Mouse (Mus musculus): ENCODE measurements at regions not wholly inside any gene's neighbourhood (a gene's known extent, or its start where the extent isn't known, plus 50 kb on each side); places are given as distances from the start of the nearest gene placed in this dataset.
A peak's percentile ranks its signal among the peaks of the same experiment; 100 is the strongest.

GRCm38 (mm10) chr11:40561983-40562382, 133.0 kb downstream of the Mat2b start:
- no peak overlapping the region for H3K9ac ChIP-seq
- whole genome bisulfite sequencing: 80% methylated on average over 2 of the region's 2 CpGs
- H3K27me3 ChIP-seq: no peaks in the 10 kb centered on the region
- no peak for ATAC-seq
- peaks cover 4% of the 10 kb centered on the region; the same call in 1 of the 2 replicates for H3K4me1 ChIP-seq
- no peak overlapping the region for H3K4me2 ChIP-seq
- no peaks in the 10 kb centered on the region for H3K9me3 ChIP-seq (replicated peaks)
- no peaks in the 10 kb centered on the region for H3K36me3 ChIP-seq (ENCODE audit: poor library complexity, severe bottlenecking)
- H3K27ac ChIP-seq: no peak overlapping the region
- H3K4me3 ChIP-seq: no peak overlapping the region

- Histone ChIP-seq H3K9me3 (replicated peaks) (no peaks in the 10 kb centered on the region), H3K4me1 (no peaks in the 10 kb centered on the region), H3K4me2 (no peak overlapping the region), H3K9ac (no peak overlapping the region), H3K4me3 (no peak overlapping the region), H3K36me3 (ENCODE audit: poor library complexity, severe bottlenecking) (no peaks in the 10 kb centered on the region), H3K27me3 (no peaks in the 10 kb centered on the region), H3K27ac (no peak overlapping the region)
- no peak for ATAC-seq
- 99% methylated on average over 2 of the region's 2 CpGs for WGBS
These were observed 133.6 kb downstream of the Mat2b start for GRCm38 (mm10) chr11:40561400-40561799.

- Histone ChIP-seq H3K4me1 (no peaks in the 10 kb centered on the region), H3K36me3 (ENCODE audit: poor library complexity, severe bottlenecking) (no peaks in the 10 kb centered on the region)
These were observed 136.5 kb downstream of the Mat2b start for GRCm38 (mm10) chr11:40558486-40558885.

GRCm38 (mm10) chr11:40554867-40555794, 139.9 kb downstream of the Mat2b start:
- Histone ChIP-seq H3K4me1 (no peaks in the 10 kb centered on the region), H3K4me2 (no peak overlapping the region), H3K27ac (no peak overlapping the region), H3K9me3 (replicated peaks) (no peaks in the 10 kb centered on the region), H3K9ac (no peak overlapping the region), H3K4me3 (no peak overlapping the region), H3K27me3 (no peaks in the 10 kb centered on the region), H3K36me3 (ENCODE audit: poor library complexity, severe bottlenecking) (no peaks in the 10 kb centered on the region)
- ATAC-seq: no peak
- WGBS: 82% methylated on average over 11 of the region's 11 CpGs

More at GRCm38 (mm10) chr11:40558486-40558885, 136.5 kb downstream of the Mat2b start:
- Histone ChIP-seq H3K27ac (no peak overlapping the region), H3K27me3 (no peaks in the 10 kb centered on the region), H3K4me2 (no peak overlapping the region), H3K9me3 (replicated peaks) (no peaks in the 10 kb centered on the region), H3K4me3 (no peak overlapping the region), H3K9ac (no peak overlapping the region)
- ATAC-seq: no peak
- 90% methylated on average over 2 of the region's 2 CpGs for WGBS

GRCm38 (mm10) chr11:40552054-40552453, 142.9 kb downstream of the Mat2b start:
- H3K4me2 ChIP-seq: no peak overlapping the region
- no peak overlapping the region for H3K9ac ChIP-seq
- WGBS: 84% methylated on average over 2 of the region's 2 CpGs
- H3K4me1 ChIP-seq: no peaks in the 10 kb centered on the region
- no peak overlapping the region for H3K4me3 ChIP-seq
- ATAC-seq: no peak
- no peaks in the 10 kb centered on the region for H3K27me3 ChIP-seq
- no peak overlapping the region for H3K27ac ChIP-seq
- no peaks in the 10 kb centered on the region for H3K36me3 ChIP-seq (ENCODE audit: poor library complexity, severe bottlenecking)
- H3K9me3 ChIP-seq (replicated peaks): no peaks in the 10 kb centered on the region

GRCm38 (mm10) chr11:40546596-40546995, 148.4 kb downstream of the Mat2b start:
- H3K27me3 ChIP-seq: no peaks in the 10 kb centered on the region
- H3K9me3 ChIP-seq (replicated peaks): no peaks in the 10 kb centered on the region
- WGBS: 78% methylated on average over 2 of the region's 2 CpGs
- ATAC-seq: no peak
- H3K4me3 ChIP-seq: no peak overlapping the region
- no peaks in the 10 kb centered on the region for H3K36me3 ChIP-seq (ENCODE audit: poor library complexity, severe bottlenecking)
- H3K4me1 ChIP-seq: no peaks in the 10 kb centered on the region
- no peak overlapping the region for H3K9ac ChIP-seq
- no peak overlapping the region for H3K27ac ChIP-seq
- no peak overlapping the region for H3K4me2 ChIP-seq

- no peaks in the 10 kb centered on the region for H3K9me3 ChIP-seq (replicated peaks)
- 52% methylated on average over 1 of the region's 1 CpGs for WGBS
- H3K36me3 ChIP-seq (ENCODE audit: poor library complexity, severe bottlenecking): no peaks in the 10 kb centered on the region
- no peak overlapping the region for H3K9ac ChIP-seq
- no peaks in the 10 kb centered on the region for H3K4me1 ChIP-seq
- no peak overlapping the region for H3K4me3 ChIP-seq
- no peaks in the 10 kb centered on the region for H3K27me3 ChIP-seq
- ATAC-seq: no peak
- H3K4me2 ChIP-seq: no peak overlapping the region
- H3K27ac ChIP-seq: no peak overlapping the region
These were observed 149.5 kb downstream of the Mat2b start for GRCm38 (mm10) chr11:40545537-40545936.

GRCm38 (mm10) chr11:40540229-40540628, 154.8 kb downstream of the Mat2b start:
- 12% methylated on average over 3 of the region's 3 CpGs for WGBS
- no peak for ATAC-seq
- Histone ChIP-seq H3K27ac (no peak overlapping the region), H3K4me2 (no peak overlapping the region), H3K27me3 (no peaks in the 10 kb centered on the region), H3K36me3 (ENCODE audit: poor library complexity, severe bottlenecking) (no peaks in the 10 kb centered on the region), H3K4me1 (no peaks in the 10 kb centered on the region), H3K9me3 (replicated peaks) (no peaks in the 10 kb centered on the region), H3K9ac (no peak overlapping the region), H3K4me3 (no peak overlapping the region)

- no peaks in the 10 kb centered on the region for H3K4me1 ChIP-seq
- no peak overlapping the region for H3K9ac ChIP-seq
- H3K36me3 ChIP-seq (ENCODE audit: poor library complexity, severe bottlenecking): no peaks in the 10 kb centered on the region
- WGBS: 22% methylated on average over 11 of the region's 11 CpGs
- ATAC-seq: no peak
- H3K9me3 ChIP-seq (replicated peaks): no peaks in the 10 kb centered on the region
- no peak overlapping the region for H3K4me2 ChIP-seq
- H3K27me3 ChIP-seq: no peaks in the 10 kb centered on the region
- H3K27ac ChIP-seq: no peak overlapping the region
- H3K4me3 ChIP-seq: no peak overlapping the region
These were observed 155.2 kb downstream of the Mat2b start for GRCm38 (mm10) chr11:40539776-40540175.

GRCm38 (mm10) chr11:40536236-40536765, 158.7 kb downstream of the Mat2b start:
- no peaks in the 10 kb centered on the region for H3K36me3 ChIP-seq (ENCODE audit: poor library complexity, severe bottlenecking)
- no peak overlapping the region for H3K9ac ChIP-seq
- no peak overlapping the region for H3K4me3 ChIP-seq
- no peak overlapping the region for H3K27ac ChIP-seq
- no peaks in the 10 kb centered on the region for H3K27me3 ChIP-seq
- no peaks in the 10 kb centered on the region for H3K9me3 ChIP-seq (replicated peaks)
- no peak overlapping the region for H3K4me2 ChIP-seq
- no peak for ATAC-seq
- WGBS: 88% methylated on average over 14 of the region's 14 CpGs
- no peaks in the 10 kb centered on the region for H3K4me1 ChIP-seq

- H3K9me3 ChIP-seq (replicated peaks): no peaks in the 10 kb centered on the region
- H3K27me3 ChIP-seq: no peaks in the 10 kb centered on the region
- H3K4me1 ChIP-seq: peaks cover 12% of the 10 kb centered on the region; the same call in 1 of the 2 replicates
- no peaks in the 10 kb centered on the region for H3K36me3 ChIP-seq (ENCODE audit: poor library complexity, severe bottlenecking)
- H3K27ac ChIP-seq: peak overlapping the region; percentile 25; the same call in 1 of the 2 replicates
- H3K4me3 ChIP-seq: no peak overlapping the region
- 49% methylated on average over 10 of the region's 10 CpGs for WGBS
- no peak overlapping the region for H3K4me2 ChIP-seq
- no peak overlapping the region for H3K9ac ChIP-seq
- ATAC-seq: peak; percentile 94
These were observed 184.4 kb downstream of the Mat2b start for GRCm38 (mm10) chr11:40510325-40511239.

- Histone ChIP-seq H3K9me3 (replicated peaks) (no peaks in the 10 kb centered on the region), H3K4me3 (no peak overlapping the region), H3K9ac (no peak overlapping the region), H3K27me3 (no peaks in the 10 kb centered on the region), H3K27ac (no peak overlapping the region), H3K4me1 (no peaks in the 10 kb centered on the region), H3K4me2 (no peak overlapping the region), H3K36me3 (ENCODE audit: poor library complexity, severe bottlenecking) (no peaks in the 10 kb centered on the region)
- 58% methylated on average over 6 of the region's 6 CpGs for WGBS
- ATAC-seq: no peak
These were observed 203.4 kb downstream of the Mat2b start for GRCm38 (mm10) chr11:40491599-40491998.

Data from forebrain, embryonic 13.5 days (tissue).